Comparison of ENCODE assay signal across 16 mouse cellular contexts in genomic region chr3:138771549-138772333, GRCm38 (mm10). TPM values are rescaled to one million over a fixed set of nuclear protein-coding genes. Genes with fewer than 3 reads are reported as not detected.
A peak's percentile ranks its signal among the peaks of the same experiment; 100 is the strongest.
DNase-seq lines count a peak whose midpoint lies in the region; ATAC-seq and TF ChIP-seq lines count a peak whose summit lies in the region.
"Had no signal": no experiment of that assay in that cellular context is flagged by ENCODE, and none has a peak within 500 bp of the region (broad histone marks: within the 10 kb centered on the region; RNA-seq: fewer than 3 reads in every experiment).

No protein-coding gene starts in this region.

- DNase-seq in MEL (ENCODE audit: low read depth, low spot score): peak; percentile 94
- peak; percentile 71 for DNase-seq in brain, adult 2 months (ENCODE audit: low read depth, low spot score)
- DNase-seq in spleen, adult 18-20 months: no peak
- DNase-seq: cerebellum, adult 11 months; embryo, embryonic 11 days; heart, adult 18-20 months; heart, postnatal 14 days; midbrain, embryonic 14.5 days; thymus, adult 2 months had no signal

- TF ChIP-seq POLR2A in MEL (IDR thresholded peaks at IDR 0.05; ENCODE audit: control insufficient read depth in 1 of 2, insufficient read depth in 1 of 2, low read depth in 1 of 2, low read length in 2 of 2, poor library complexity in 1 of 2): peak in 1 of 2 experiments; percentile 35; a peak in 1 of 4 replicates

- peaks cover 39% of the 10 kb centered on the region for H3K4me1 ChIP-seq in kidney, embryonic 15.5 days
- H3K4me1 ChIP-seq in kidney, embryonic 16.5 days (ENCODE audit: insufficient read depth, low read length): peaks cover 27% of the 10 kb centered on the region
- peaks cover 34 to 61% of the 10 kb centered on the region in 2 experiments for H3K4me1 ChIP-seq in MEL (ENCODE audit: control insufficient read depth in 1 of 2, insufficient read depth in 2 of 2, low read length in 2 of 2)

- TF ChIP-seq RAD21 in MEL (IDR thresholded peaks at IDR 0.05; ENCODE audit: low read depth, low read length): peak; percentile 13

- peak in 2 of 3 experiments; percentile 23 to 37; a peak in 3 of 6 replicates for TF ChIP-seq CTCF in MEL (IDR thresholded peaks at IDR 0.05 in 2 of 3, conservative IDR thresholded peaks at IDR 0.05 in 1 of 3; ENCODE audit: control insufficient read depth in 1 of 3, insufficient read depth in 1 of 3, low read depth in 2 of 3, low read length in 3 of 3, poor library complexity in 1 of 3, severe bottlenecking in 1 of 3)

- H3K4me2 ChIP-seq in kidney, embryonic 15.5 days: no peak overlapping the region
- no peak overlapping the region for H3K4me2 ChIP-seq in kidney, embryonic 16.5 days (replicated peaks; ENCODE audit: low read depth, low read length)
- H3K4me2 ChIP-seq: intestine, embryonic 15.5 days; neural tube, embryonic 12.5 days had no signal

- ATAC-seq in kidney, embryonic 15.5 days (replicated peaks; ENCODE audit: low FRiP score): peak; percentile 55; the same call in 1 of the 2 replicates
- ATAC-seq in kidney, embryonic 16.5 days (ENCODE audit: low FRiP score, low TSS enrichment): no peak
- ATAC-seq in megakaryocyte-erythroid progenitor cell, adult 5-6 weeks (replicated peaks; ENCODE audit: low FRiP score, low TSS enrichment, poor library complexity, severe bottlenecking): peak; percentile 46
- ATAC-seq in inflammation-experienced regulatory T-cells, adult 6 months: no peak

- H3K27me3 ChIP-seq in kidney, embryonic 15.5 days: no peaks in the 10 kb centered on the region
- no peaks in the 10 kb centered on the region for H3K27me3 ChIP-seq in kidney, embryonic 16.5 days (ENCODE audit: insufficient read depth, low read length)
- H3K27me3 ChIP-seq in MEL (ENCODE audit: control insufficient read depth in 1 of 2, insufficient read depth in 2 of 2, low read length in 2 of 2): no peaks in the 10 kb centered on the region
- H3K27me3 ChIP-seq: intestine, embryonic 15.5 days; neural tube, embryonic 12.5 days had no signal

- H3K9ac ChIP-seq in kidney, embryonic 15.5 days: no peak overlapping the region
- H3K9ac ChIP-seq in kidney, embryonic 16.5 days (replicated peaks; ENCODE audit: low read length): no peak overlapping the region
- peak overlapping the region; percentile 64 for H3K9ac ChIP-seq in MEL (ENCODE audit: control insufficient read depth, low read depth, low read length, poor library complexity, severe bottlenecking)
- H3K9ac ChIP-seq: intestine, embryonic 15.5 days; neural tube, embryonic 12.5 days had no signal

- H3K27ac ChIP-seq in kidney, embryonic 15.5 days: no peak overlapping the region
- H3K27ac ChIP-seq in kidney, embryonic 16.5 days (ENCODE audit: low read length): no peak overlapping the region
- H3K27ac ChIP-seq in MEL (ENCODE audit: control insufficient read depth, low read depth, low read length): peak overlapping the region; percentile 99
- H3K27ac ChIP-seq: intestine, embryonic 15.5 days; neural tube, embryonic 12.5 days had no signal

- TF ChIP-seq EP300 in MEL (IDR thresholded peaks at IDR 0.05; ENCODE audit: low read depth in 1 of 2, low read length in 2 of 2): peak; percentile 81 to 82; a peak in 3 of 4 replicates

- 81% methylated on average over 12 of the region's 12 CpGs for WGBS in kidney, embryonic 15.5 days
- 75% methylated on average over 12 of the region's 12 CpGs for WGBS in kidney, embryonic 16.5 days

- no peaks in the 10 kb centered on the region for H3K9me3 ChIP-seq in kidney, embryonic 15.5 days (replicated peaks)
- no peaks in the 10 kb centered on the region for H3K9me3 ChIP-seq in kidney, embryonic 16.5 days (ENCODE audit: low read length)
- H3K9me3 ChIP-seq in MEL (replicated peaks; ENCODE audit: insufficient read depth, low read length): no peaks in the 10 kb centered on the region
- H3K9me3 ChIP-seq: intestine, embryonic 15.5 days; neural tube, embryonic 12.5 days had no signal

- H3K79me2 ChIP-seq in MEL (ENCODE audit: control insufficient read depth, insufficient read depth, low read length, poor library complexity): peaks cover 54% of the 10 kb centered on the region

- no peak overlapping the region for H3K4me3 ChIP-seq in kidney, embryonic 15.5 days (replicated peaks)
- H3K4me3 ChIP-seq in kidney, embryonic 16.5 days (ENCODE audit: low read length): no peak overlapping the region
- H3K4me3 ChIP-seq in MEL (ENCODE audit: control insufficient read depth in 1 of 2, insufficient read depth in 1 of 2, low read depth in 2 of 2, low read length in 2 of 2): peak overlapping the region; percentile 35 to 58
- H3K4me3 ChIP-seq: erythroblast, embryonic 14.5 days; intestine, embryonic 15.5 days; neural tube, embryonic 12.5 days had no signal

- H3K36me3 ChIP-seq in kidney, embryonic 15.5 days: no peaks in the 10 kb centered on the region
- no peaks in the 10 kb centered on the region for H3K36me3 ChIP-seq in kidney, embryonic 16.5 days (ENCODE audit: insufficient read depth, low read length)
- H3K36me3 ChIP-seq in MEL (ENCODE audit: control insufficient read depth in 1 of 2, insufficient read depth in 2 of 2, low read length in 2 of 2): peaks cover 0 to 63% of the 10 kb centered on the region in 2 experiments; a peak in 2 of 4 replicates
- H3K36me3 ChIP-seq: intestine, embryonic 15.5 days; neural tube, embryonic 12.5 days had no signal

TF ChIP-seq in MEL, 35 proteins besides CTCF, POLR2A, EP300 and RAD21:
- peak; percentile 19; the same call in 1 of the 2 replicates for TF ChIP-seq TBP (IDR thresholded peaks at IDR 0.05; ENCODE audit: low read depth, low read length)
- TF ChIP-seq GABPA (IDR thresholded peaks at IDR 0.05; ENCODE audit: low read depth, low read length): no peak
- TF ChIP-seq CHD2 (IDR thresholded peaks at IDR 0.05; ENCODE audit: low read length): no peak
- TF ChIP-seq MYC (IDR thresholded peaks at IDR 0.05; ENCODE audit: low read depth, low read length): peak; percentile 19; the same call in 1 of the 2 replicates
- TF ChIP-seq BHLHE40 (IDR thresholded peaks at IDR 0.05; ENCODE audit: borderline replicate concordance, low read depth, low read length): peak; percentile 47; the same call in 1 of the 2 replicates
- peak; percentile 74 for TF ChIP-seq MXI1 (IDR thresholded peaks at IDR 0.05; ENCODE audit: low read depth, low read length)
- no peak for TF ChIP-seq HCFC1 (IDR thresholded peaks at IDR 0.05; ENCODE audit: low read depth, low read length)
- TF ChIP-seq GATA1 (IDR thresholded peaks at IDR 0.05; ENCODE audit: low read depth, low read length): peak; percentile 53; the same call in 1 of the 2 replicates
- peak; percentile 80; the same call in 1 of the 2 replicates for TF ChIP-seq JUND (IDR thresholded peaks at IDR 0.05; ENCODE audit: low read depth, low read length)
- TF ChIP-seq USF2 (IDR thresholded peaks at IDR 0.05; ENCODE audit: borderline replicate concordance in 1 of 2, insufficient read depth in 1 of 2, low read depth in 1 of 2, low read length in 2 of 2): no peak
- 0 out of 2 replicates have a peak, but pooled peaks have one; percentile 25 for TF ChIP-seq CHD1 (IDR thresholded peaks at IDR 0.05; ENCODE audit: low read depth, low read length)
- TF ChIP-seq POLR2AphosphoS5 (IDR thresholded peaks at IDR 0.05; ENCODE audit: borderline replicate concordance, low read depth, low read length): no peak
- TF ChIP-seq RCOR1 (IDR thresholded peaks at IDR 0.05; ENCODE audit: low read depth, low read length): 0 out of 2 replicates have a peak, but pooled peaks have one; percentile 41
- TF ChIP-seq ETS1 (IDR thresholded peaks at IDR 0.05; ENCODE audit: low read depth, low read length): peak; percentile 81
- TF ChIP-seq SIN3A (IDR thresholded peaks at IDR 0.05; ENCODE audit: low read length): peak; percentile 91
- TF ChIP-seq TAL1 (IDR thresholded peaks at IDR 0.05; ENCODE audit: low read length): peak; percentile 78
- TF ChIP-seq TCF12 (IDR thresholded peaks at IDR 0.05; ENCODE audit: low read depth, low read length): peak; percentile 69
- peak; percentile 54; the same call in 1 of the 2 replicates for TF ChIP-seq MYB (IDR thresholded peaks at IDR 0.05; ENCODE audit: low read depth, low read length)
- TF ChIP-seq ZNF384 (IDR thresholded peaks at IDR 0.05; ENCODE audit: low read depth, low read length): peak; percentile 18; the same call in 1 of the 2 replicates
- peak; percentile 41; the same call in 1 of the 2 replicates for TF ChIP-seq MAZ (IDR thresholded peaks at IDR 0.05; ENCODE audit: low read depth, low read length)
- 0 out of 2 replicates have a peak, but pooled peaks have one; percentile 53 for TF ChIP-seq MAX (IDR thresholded peaks at IDR 0.05; ENCODE audit: low read length)

RNA-seq across cellular contexts. Expression of gene Tspan5, which starts 29.7 kb away (rescaled TPM):
- 26.3 and 28.9 TPM in 2 replicates for polyA plus RNA-seq in kidney, embryonic 15.5 days (2015; fragmentation: Nextera tagmentation; extraction: Ambion mirVana)
- 22.8 and 24.1 TPM in 2 replicates for polyA plus RNA-seq in kidney, embryonic 16.5 days (2015; fragmentation: Nextera tagmentation; extraction: Ambion mirVana)
- total RNA-seq in MEL (2012; rRNA removed): 28.1 and 28.8 TPM in 2 replicates
- 10 to 100 TPM in 1 of 2 experiments, not detected in 1; 35.1 TPM for polyA plus RNA-seq in MEL (2012; ENCODE audit: insufficient read depth in 1 of 2, insufficient read length in 2 of 2, low read depth in 1 of 2, low replicate concordance in 2 of 2, missing spikeins in 1 of 2)
- total RNA-seq in megakaryocyte-erythroid progenitor cell, adult 5-6 weeks (2014; fragmentation: Nextera tagmentation): 1.8 and 3.5 TPM in 2 replicates
- total RNA-seq in megakaryocyte-erythroid progenitor cell, adult 5-6 weeks (2017): 3.4 and 7.5 TPM in 2 replicates
- 10 to 100 TPM in 1 of 3 experiments, 1 to 10 TPM in 2; 4.1 to 11.4 (median 8.2) TPM for polyA plus RNA-seq in inflammation-experienced regulatory T-cells, adult 6 months (2017; shearing (Covaris generic))

Comparison
In these comparisons a context has a peak if more than half of its experiments do, and no peak if none do; other contexts are left out.
1. ATAC-seq: peak in kidney, embryonic 15.5 days (single experiment) and megakaryocyte-erythroid progenitor cell, adult 5-6 weeks (single experiment); none in kidney, embryonic 16.5 days (single experiment) and inflammation-experienced regulatory T-cells, adult 6 months (single experiment).
2. H3K4me3 ChIP-seq: peak in MEL (2 of 2); none in kidney, embryonic 15.5 days (single experiment) and kidney, embryonic 16.5 days (single experiment).
3. DNase-seq: peak in MEL (single experiment) and brain, adult 2 months (single experiment); none in spleen, adult 18-20 months (0 of 2).